Mouse (Mus musculus) retina, postnatal 7 days (tissue): Measurements from ENCODE around the gene Gpr84.
A peak's percentile ranks its signal among the peaks of the same experiment; 100 is the strongest.
"Not testable (repeated sequence)": the region's sequence is repeated elsewhere in the genome, so short reads cannot be mapped to it uniquely, and the experiment has no call there.

ENCODE experiments used
- DNase-seq: peaks from one replicate; pipeline ENCODE4 v3.0.0-alpha.2; 2012; ENCODE audit warnings: low read depth, low spot score

Gene Gpr84

GRCm38 (mm10) chr15:103289600-103289999 is 20.8 kb downstream of the Gpr84 start:
- no peak for DNase-seq

GRCm38 (mm10) chr15:103285778-103286417 is 24.5 kb downstream of the Gpr84 start:
- no peak for DNase-seq

- DNase-seq, result no peak
These were observed 25.8 kb downstream of the Gpr84 start for GRCm38 (mm10) chr15:103284647-103285046.

GRCm38 (mm10) chr15:103284066-103284465 is 26.3 kb downstream of the Gpr84 start:
- no peak for DNase-seq

GRCm38 (mm10) chr15:103281465-103282205 is 28.8 kb downstream of the Gpr84 start:
- no peak for DNase-seq

- DNase-seq, result no peak
These were observed 29.5 kb downstream of the Gpr84 start for GRCm38 (mm10) chr15:103280817-103281464.

- DNase-seq, result no peak
These were observed 30.7 kb downstream of the Gpr84 start for GRCm38 (mm10) chr15:103279750-103280149.

- DNase-seq, result no peak
These were observed 32.5 kb downstream of the Gpr84 start for GRCm38 (mm10) chr15:103277949-103278348.

GRCm38 (mm10) chr15:103275943-103276342 is 34.5 kb downstream of the Gpr84 start:
- not testable (repeated sequence) for DNase-seq

- DNase-seq, result peak; percentile 95
These were observed 37.8 kb downstream of the Gpr84 start, which contains the start of gene Copz1 for GRCm38 (mm10) chr15:103272419-103273279. Gene Copz1 (plus strand): TSS chr15:103272714.

- no peak for DNase-seq
These were observed 41.5 kb downstream of the Gpr84 start for GRCm38 (mm10) chr15:103268903-103269302.

GRCm38 (mm10) chr15:103264794-103265193 is 45.6 kb downstream of the Gpr84 start:
- DNase-seq, result no peak

GRCm38 (mm10) chr15:103259989-103260388 is 50.4 kb downstream of the Gpr84 start:
- no peak for DNase-seq

GRCm38 (mm10) chr15:103259162-103259561 is 51.2 kb downstream of the Gpr84 start:
- no peak for DNase-seq
